29 mouse cellular contexts compared by ENCODE assay signal in the genomic region with DNA sequence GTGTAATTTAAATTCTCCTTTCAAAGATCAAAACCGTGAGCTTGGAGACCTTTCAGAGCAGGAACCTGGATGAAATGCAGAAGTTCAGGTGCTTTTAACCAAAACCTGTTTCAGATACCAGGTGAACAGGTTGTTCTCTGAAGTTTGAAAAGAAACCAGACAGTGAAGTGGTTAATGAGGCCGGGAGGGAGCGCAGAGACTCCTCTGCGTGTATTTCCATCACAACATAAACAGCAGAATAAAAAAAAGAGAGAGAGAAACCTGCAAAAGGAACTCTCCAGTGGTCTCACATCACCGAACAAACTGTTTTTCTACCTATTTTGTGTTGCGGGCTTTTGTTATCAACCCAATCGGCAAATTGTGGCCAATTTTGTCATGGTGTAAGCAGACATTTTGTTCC.
DNase-seq lines count a peak whose midpoint lies in the region; ATAC-seq and TF ChIP-seq lines count a peak whose summit lies in the region.
"Had no signal": no experiment of that assay in that cellular context is flagged by ENCODE, and none has a peak within 500 bp of the region (broad histone marks: within the 10 kb centered on the region; RNA-seq: fewer than 3 reads in every experiment).

No protein-coding gene starts in this region.

- H3K79me2 ChIP-seq in CH12.LX (replicated peaks; ENCODE audit: control insufficient read depth, extremely low read depth, insufficient read depth, poor library complexity, severe bottlenecking): peaks cover 6% of the 10 kb centered on the region

- 80% methylated on average over 7 of the region's 7 CpGs for WGBS in midbrain, embryonic 10.5 days

- dilution Hi-C loops in CH12.LX (cut with MboI; ENCODE audit: extremely low pct_ligation_motif_present, extremely low pct_unique_long_range_greater_than_20kb, low sequenced_read_pairs): no loop called here

- no peaks in the 10 kb centered on the region for H3K27me3 ChIP-seq in CH12.LX (replicated peaks)
- 0 out of 2 replicates have a peak, but pooled peaks cover 4% of the 10 kb centered on the region for H3K27me3 ChIP-seq in midbrain, embryonic 10.5 days (ENCODE audit: low read depth, poor library complexity, severe bottlenecking)
- H3K27me3 ChIP-seq: embryonic facial prominence, embryonic 13.5 days; forebrain, embryonic 15.5 days; heart, embryonic 12.5 days; heart, embryonic 15.5 days; hindbrain, embryonic 13.5 days; Patski had no signal

- no peaks in the 10 kb centered on the region for H3K9me3 ChIP-seq in CH12.LX (replicated peaks; ENCODE audit: low read length)
- no peaks in the 10 kb centered on the region for H3K9me3 ChIP-seq in midbrain, embryonic 10.5 days (replicated peaks)
- H3K9me3 ChIP-seq: embryonic facial prominence, embryonic 10.5 days; embryonic facial prominence, embryonic 13.5 days; forebrain, embryonic 12.5 days; forebrain, embryonic 15.5 days; heart, embryonic 12.5 days; heart, embryonic 15.5 days; hindbrain, embryonic 10.5 days; hindbrain, embryonic 13.5 days had no signal

- no peak for TF ChIP-seq RAD21 in CH12.LX (IDR thresholded peaks at IDR 0.05; ENCODE audit: low read depth, low read length)

- H3K4me2 ChIP-seq in CH12.LX (ENCODE audit: insufficient read depth, low read depth, poor library complexity, severe bottlenecking): peak overlapping the region; percentile 90
- H3K4me2 ChIP-seq: embryonic facial prominence, embryonic 13.5 days; forebrain, embryonic 12.5 days; forebrain, embryonic 15.5 days; heart, embryonic 12.5 days; heart, embryonic 15.5 days; hindbrain, embryonic 13.5 days had no signal

- no peaks in the 10 kb centered on the region for H3K36me3 ChIP-seq in CH12.LX (replicated peaks in 1 of 2; ENCODE audit: control insufficient read depth in 1 of 2, insufficient read depth in 1 of 2, low read length in 1 of 2)
- H3K36me3 ChIP-seq in midbrain, embryonic 10.5 days: no peaks in the 10 kb centered on the region
- H3K36me3 ChIP-seq: embryonic facial prominence, embryonic 10.5 days; embryonic facial prominence, embryonic 13.5 days; forebrain, embryonic 12.5 days; forebrain, embryonic 15.5 days; heart, embryonic 12.5 days; heart, embryonic 15.5 days; hindbrain, embryonic 10.5 days; hindbrain, embryonic 13.5 days had no signal

- intact Hi-C loops in gastrocnemius, postnatal 14 days (cut with DNase I; ENCODE audit: low total_unique reads): no loop called here

- no peak for ATAC-seq in granulocyte monocyte progenitor cell, adult 5-6 weeks (replicated peaks; ENCODE audit: poor library complexity, severe bottlenecking)
- ATAC-seq: forebrain, embryonic 15.5 days; hindbrain, embryonic 16.5 days; Patski had no signal

- no peak for TF ChIP-seq POLR2A in CH12.LX (IDR thresholded peaks at IDR 0.05; ENCODE audit: low read depth, low read length)

- peaks cover 36 to 90% of the 10 kb centered on the region in 2 experiments for H3K4me1 ChIP-seq in CH12.LX (ENCODE audit: control insufficient read depth in 1 of 2, insufficient read depth in 2 of 2)
- H3K4me1 ChIP-seq in midbrain, embryonic 10.5 days: peaks cover 28% of the 10 kb centered on the region

- in situ Hi-C loops in CH12.LX (cut with MboI; ENCODE audit: low pct_ligation_motif_present, low pct_unique_long_range_greater_than_20kb, low sequenced_read_pairs): no loop called here

- H3K4me3 ChIP-seq in CH12.LX (replicated peaks in 1 of 3; ENCODE audit: low read depth in 2 of 3, low read length in 2 of 3, poor library complexity in 1 of 3): peak overlapping the region in 1 of 3 experiments; percentile 32
- H3K4me3 ChIP-seq in midbrain, embryonic 10.5 days: no peak overlapping the region
- H3K4me3 ChIP-seq: embryonic facial prominence, embryonic 10.5 days; embryonic facial prominence, embryonic 13.5 days; erythroblast, embryonic 14.5 days; forebrain, embryonic 12.5 days; forebrain, embryonic 15.5 days; heart, embryonic 12.5 days; heart, embryonic 15.5 days; hindbrain, embryonic 10.5 days; hindbrain, embryonic 13.5 days had no signal

- H3K9ac ChIP-seq in CH12.LX (ENCODE audit: insufficient read depth, low read depth): peak overlapping the region; percentile 20; the same call in 1 of the 2 replicates
- H3K9ac ChIP-seq: embryonic facial prominence, embryonic 13.5 days; forebrain, embryonic 12.5 days; forebrain, embryonic 15.5 days; heart, embryonic 12.5 days; heart, embryonic 15.5 days; hindbrain, embryonic 13.5 days had no signal

- peak; percentile 69 for DNase-seq in CD4-positive helper T cell, adult 2 months (ENCODE audit: low read depth, low spot score)
- DNase-seq in CH12.LX (ENCODE audit: extremely low read depth): no peak
- peak; percentile 81 for DNase-seq in induced T-regulatory cell, adult 2 months (ENCODE audit: low read depth)
- DNase-seq in neural tube, embryonic 10.5 days (ENCODE audit: extremely low spot score, low spot score): no peak
- no peak for DNase-seq in gastrocnemius, postnatal 14 days
- DNase-seq in midbrain, embryonic 10.5 days (ENCODE audit: low spot score): no peak
- DNase-seq: adrenal gland, adult 8-10 months; adrenal gland, postnatal 25 days; cerebellum, adult 11-12 months; cerebellum, adult 8-10 months; cerebellum, postnatal 10 days; cerebellum, postnatal 36 days; embryo, embryonic 11 days; gastrocnemius, postnatal 36 days; heart, adult 11 months; heart, postnatal 10 days; heart, postnatal 36 days had no signal

- no peak; the same call in 1 of the 2 replicates for TF ChIP-seq EP300 in CH12.LX (IDR thresholded peaks at IDR 0.05; ENCODE audit: low read length)

- no peak overlapping the region for H3K27ac ChIP-seq in CH12.LX (ENCODE audit: insufficient read depth, low read depth)
- H3K27ac ChIP-seq in midbrain, embryonic 10.5 days (replicated peaks): no peak overlapping the region
- H3K27ac ChIP-seq: embryonic facial prominence, embryonic 10.5 days; embryonic facial prominence, embryonic 13.5 days; forebrain, embryonic 12.5 days; forebrain, embryonic 15.5 days; heart, embryonic 15.5 days; hindbrain, embryonic 10.5 days; hindbrain, embryonic 13.5 days had no signal

- no peak for TF ChIP-seq CTCF in CH12.LX (conservative IDR thresholded peaks at IDR 0.05 in 1 of 2, IDR thresholded peaks at IDR 0.05 in 1 of 2; ENCODE audit: low read depth in 2 of 2, low read length in 2 of 2)

TF ChIP-seq in CH12.LX, 34 proteins besides CTCF, POLR2A, EP300 and RAD21:
- TF ChIP-seq IRF4 (IDR thresholded peaks at IDR 0.05; ENCODE audit: low read depth, low read length) (0 out of 2 replicates have a peak, but pooled peaks have one; percentile 4), ZNF384 (IDR thresholded peaks at IDR 0.05; ENCODE audit: low read depth, low read length) (peak; percentile 31; the same call in 1 of the 2 replicates), PAX5 (IDR thresholded peaks at IDR 0.05; ENCODE audit: low read length) (no peak)

Comparison
In these comparisons a context has a peak if more than half of its experiments do, and no peak if none do; other contexts are left out.
1. DNase-seq: peak in CD4-positive helper T cell, adult 2 months (single experiment) and induced T-regulatory cell, adult 2 months (single experiment); none in CH12.LX (single experiment), neural tube, embryonic 10.5 days (single experiment), gastrocnemius, postnatal 14 days (single experiment) and midbrain, embryonic 10.5 days (single experiment).